Mouse (Mus musculus): ENCODE results near the gene Ttll7.

DNA sequence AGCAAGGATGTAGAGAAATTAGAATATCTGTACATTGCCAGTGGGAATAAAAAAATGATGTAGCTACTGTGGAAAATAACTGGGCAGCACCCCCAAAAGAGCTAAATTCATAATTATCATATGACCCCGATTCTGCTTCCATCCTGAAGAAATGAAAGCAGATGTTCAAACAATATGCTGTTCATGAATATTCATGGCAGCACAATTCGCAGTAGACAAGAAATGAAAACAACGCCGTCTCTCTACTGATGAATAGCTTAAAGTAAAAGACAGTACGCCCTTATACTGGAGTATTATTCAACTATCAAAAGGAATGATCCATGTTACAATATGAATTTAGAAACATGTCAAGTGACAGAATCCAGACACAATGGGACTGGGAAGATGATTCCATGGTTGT lies 174.1 kb downstream of the Ttll7 start:
- TF ChIP-seq POLR2AphosphoS2 (IDR thresholded peaks at IDR 0.05; ENCODE audit: insufficient read length, low read depth) (no peak), MYOG (IDR thresholded peaks at IDR 0.05; ENCODE audit: control insufficient read depth in 1 of 3, insufficient read depth in 1 of 3, insufficient read length in 2 of 3, low read depth in 2 of 3) (no peak), POLR2A (IDR thresholded peaks at IDR 0.05; ENCODE audit: insufficient read length, low read depth) (no peak)

All from myocyte (in vitro differentiated cells).